Mouse (Mus musculus) forebrain, embryonic 11.5 days (tissue): ENCODE measurements at regions not wholly inside any gene's neighbourhood (a gene's known extent, or its start where the extent isn't known, plus 50 kb on each side); places are given as distances from the start of the nearest gene placed in this dataset.

Source experiments
- ATAC-seq: fragments of 200-750 bp; cut with Nextera tagmentation; replicated peaks from 2 replicates; pipeline ENCODE4 v1.8.0; 2017; ENCODE audit warnings: moderate TSS enrichment; ENCODE audit not compliant: low FRiP score
- DNase-seq: peaks from one replicate; pipeline ENCODE4 v3.0.0-alpha.2; 2017; ENCODE audit warnings: low spot score
- H3K27ac ChIP-seq: fragments of 300-500 bp; sonication (generic); 2 replicates; pipeline ENCODE4 v1.5.1; 2014; ENCODE audit warnings: low read depth, low read length
- H3K27me3 ChIP-seq: fragments of 300-500 bp; sonication (generic); 2 replicates; pipeline ENCODE4 v1.6.1; 2014; ENCODE audit warnings: mild to moderate bottlenecking, low read length, mixed read lengths; ENCODE audit not compliant: control insufficient read depth, insufficient read depth
- H3K36me3 ChIP-seq: fragments of 300-500 bp; sonication (generic); 2 replicates; pipeline ENCODE4 v1.6.1; 2014; ENCODE audit warnings: mild to moderate bottlenecking, low read length, moderate library complexity, mixed read lengths; ENCODE audit not compliant: control insufficient read depth, insufficient read depth
- H3K4me1 ChIP-seq: fragments of 300-500 bp; sonication (generic); replicated peaks from 2 replicates; pipeline ENCODE4 v1.6.1; 2014; ENCODE audit warnings: low read length, mixed read lengths; ENCODE audit not compliant: control insufficient read depth, insufficient read depth
- H3K4me2 ChIP-seq: fragments of 300-500 bp; sonication (generic); 2 replicates; pipeline ENCODE4 v1.6.1; 2014; ENCODE audit warnings: low read depth, mild to moderate bottlenecking, low read length, moderate library complexity, mixed read lengths; ENCODE audit not compliant: severe bottlenecking
- H3K4me3 ChIP-seq: fragments of 300-500 bp; sonication (generic); 2 replicates; pipeline ENCODE4 v1.5.1; 2014; ENCODE audit warnings: low read depth, low read length
- H3K9ac ChIP-seq: fragments of 300-500 bp; sonication (generic); 2 replicates; pipeline ENCODE4 v1.6.1; 2014; ENCODE audit warnings: low read length
- H3K9me3 ChIP-seq: fragments of 300-500 bp; sonication (generic); 2 replicates; pipeline ENCODE4 v1.6.1; 2016; ENCODE audit warnings: low read length, mixed read lengths; ENCODE audit not compliant: control insufficient read depth
- WGBS: fragments of 180-500 bp; shearing (Covaris S2); extraction: QIAGEN DNeasy Blood & Tissue Kit; methylation state at CpG from one replicate; pipeline ENCODE4 v1.1.7; 2014; 5-methylcytosine and 5-hydroxymethylcytosine counted together

DNA sequence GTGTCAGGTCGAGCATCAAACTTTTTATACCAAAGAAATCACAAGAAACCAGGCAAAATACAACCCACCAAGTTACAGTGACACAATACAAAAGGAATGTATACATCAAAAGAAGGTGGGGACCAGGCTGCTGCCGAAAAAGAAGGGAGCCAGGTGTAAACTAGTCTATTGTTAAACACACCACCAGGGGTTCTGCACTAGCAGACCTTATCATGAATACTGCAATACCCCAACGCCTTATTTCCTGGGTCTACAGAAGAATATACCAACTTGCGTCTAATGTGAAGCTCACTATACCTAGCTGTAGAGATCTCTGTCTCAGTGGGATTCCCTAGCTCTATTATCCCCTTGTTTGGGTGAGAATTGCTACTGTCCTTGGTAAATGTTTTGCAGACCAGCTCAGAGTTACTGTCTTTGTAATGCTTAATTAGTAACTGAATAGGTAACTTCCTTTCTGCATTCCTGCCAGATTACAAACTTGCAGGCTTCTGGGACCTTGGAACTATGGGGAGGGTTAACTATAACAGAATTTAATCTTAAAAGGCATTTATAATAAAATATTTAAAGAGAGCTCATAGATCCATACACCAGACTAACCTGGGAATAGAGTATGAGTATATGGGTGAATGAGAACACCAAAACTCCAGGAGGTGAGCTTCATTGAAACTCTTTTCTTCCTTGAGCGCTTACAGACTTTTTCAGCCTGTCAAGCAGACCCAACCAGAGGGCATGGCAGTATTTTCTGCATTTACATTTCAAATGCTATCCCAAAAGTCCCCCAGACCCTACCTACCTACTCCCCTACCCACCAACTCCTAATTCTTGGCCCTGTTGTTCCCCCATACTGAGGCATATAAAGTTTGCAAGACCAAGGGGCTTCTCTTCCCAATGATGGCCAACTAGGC, 211.7 kb downstream of the Rfpl4b start:
- H3K9ac ChIP-seq, result no peak overlapping the region
- whole genome bisulfite sequencing, result 80% methylated on average over 5 of the region's 5 CpGs
- H3K36me3 ChIP-seq, result no peaks in the 10 kb centered on the region
- ATAC-seq (no peak), DNase-seq (no peak)
- no peak overlapping the region for H3K4me2 ChIP-seq
- no peaks in the 10 kb centered on the region for H3K27me3 ChIP-seq
- H3K27ac ChIP-seq, result no peak overlapping the region
- H3K4me1 ChIP-seq, result no peaks in the 10 kb centered on the region
- H3K9me3 ChIP-seq, result no peaks in the 10 kb centered on the region
- H3K4me3 ChIP-seq, result no peak overlapping the region

DNA sequence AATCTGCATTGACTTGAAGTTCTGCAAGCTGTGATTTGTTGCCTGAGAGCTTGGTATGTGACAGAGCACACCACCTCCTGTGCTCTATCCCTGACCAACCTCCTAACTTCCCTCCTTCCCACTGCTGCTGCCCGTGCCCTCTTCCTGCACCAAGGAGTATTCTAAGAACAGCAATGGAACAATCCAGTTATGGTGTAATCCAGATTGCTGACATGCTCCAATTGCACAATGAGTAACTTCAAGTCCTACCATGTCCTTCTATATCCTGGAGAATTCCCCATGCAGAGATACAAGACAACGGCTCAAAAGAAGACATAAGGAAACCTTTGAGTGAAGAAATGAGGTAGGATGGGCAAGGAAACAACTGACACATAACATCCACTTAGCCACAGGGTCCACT, 235.5 kb downstream of the Rfpl4b start:
- H3K4me1 ChIP-seq, result no peaks in the 10 kb centered on the region
- no peak overlapping the region for H3K9ac ChIP-seq
- H3K27me3 ChIP-seq, result no peaks in the 10 kb centered on the region
- no peak overlapping the region for H3K4me3 ChIP-seq
- no peak overlapping the region for H3K27ac ChIP-seq
- no peak for ATAC-seq
- no peak for DNase-seq
- H3K4me2 ChIP-seq, result no peak overlapping the region
- no peaks in the 10 kb centered on the region for H3K36me3 ChIP-seq
- H3K9me3 ChIP-seq, result no peaks in the 10 kb centered on the region
- WGBS, result 86% methylated on average over 2 of the region's 2 CpGs

DNA sequence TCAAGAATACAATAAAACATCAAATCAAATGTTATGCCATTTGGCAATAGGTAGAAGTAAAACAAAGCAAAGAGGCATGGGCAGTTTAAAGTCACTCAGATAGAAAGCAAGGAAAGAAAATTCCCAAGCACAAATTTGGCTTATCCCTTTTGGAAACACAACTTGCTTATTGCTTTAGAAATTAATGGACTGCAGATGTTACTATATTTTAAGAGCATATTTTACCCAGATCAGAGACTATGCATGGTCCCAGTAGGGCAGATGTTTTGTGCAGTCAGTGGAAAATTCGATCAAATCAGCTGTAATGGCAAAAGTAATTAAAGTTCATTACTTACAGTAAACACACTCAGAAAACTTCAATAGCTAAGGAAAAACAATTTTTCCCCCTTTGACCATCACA, 245.9 kb downstream of the Rfpl4b start:
- no peak overlapping the region for H3K4me3 ChIP-seq
- no peak overlapping the region for H3K4me2 ChIP-seq
- H3K27ac ChIP-seq, result no peak overlapping the region
- no peaks in the 10 kb centered on the region for H3K4me1 ChIP-seq
- no peak overlapping the region for H3K9ac ChIP-seq
- no peaks in the 10 kb centered on the region for H3K27me3 ChIP-seq
- H3K36me3 ChIP-seq, result no peaks in the 10 kb centered on the region
- no peaks in the 10 kb centered on the region for H3K9me3 ChIP-seq
- 86% methylated on average over 1 of the region's 1 CpGs for whole genome bisulfite sequencing
- DNase-seq (no peak), ATAC-seq (no peak)

DNA sequence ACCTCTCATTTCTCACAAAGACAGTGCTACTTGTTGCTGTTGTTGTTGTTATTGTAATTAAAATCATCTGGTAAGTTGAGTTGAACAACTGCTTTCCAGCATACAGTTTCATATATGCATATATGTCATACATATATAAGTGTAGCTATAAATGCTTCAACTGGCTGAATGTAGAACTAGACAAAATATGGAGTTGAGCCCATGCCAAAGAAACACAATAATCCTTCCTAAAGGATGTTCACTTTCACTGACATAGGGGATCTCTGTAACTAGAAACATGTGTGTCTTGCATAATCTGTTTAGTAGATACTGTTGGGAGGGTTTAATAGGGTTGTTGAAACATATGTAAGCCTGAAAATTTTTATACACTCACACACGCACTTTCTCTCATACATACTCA, 247.9 kb downstream of the Rfpl4b start:
- Histone ChIP-seq H3K27me3 (no peaks in the 10 kb centered on the region), H3K9me3 (no peaks in the 10 kb centered on the region), H3K9ac (no peak overlapping the region), H3K36me3 (no peaks in the 10 kb centered on the region), H3K27ac (no peak overlapping the region), H3K4me2 (no peak overlapping the region), H3K4me3 (no peak overlapping the region), H3K4me1 (no peaks in the 10 kb centered on the region)
- WGBS, result 89% methylated on average over 1 of the region's 1 CpGs
- ATAC-seq (no peak), DNase-seq (no peak)

DNA sequence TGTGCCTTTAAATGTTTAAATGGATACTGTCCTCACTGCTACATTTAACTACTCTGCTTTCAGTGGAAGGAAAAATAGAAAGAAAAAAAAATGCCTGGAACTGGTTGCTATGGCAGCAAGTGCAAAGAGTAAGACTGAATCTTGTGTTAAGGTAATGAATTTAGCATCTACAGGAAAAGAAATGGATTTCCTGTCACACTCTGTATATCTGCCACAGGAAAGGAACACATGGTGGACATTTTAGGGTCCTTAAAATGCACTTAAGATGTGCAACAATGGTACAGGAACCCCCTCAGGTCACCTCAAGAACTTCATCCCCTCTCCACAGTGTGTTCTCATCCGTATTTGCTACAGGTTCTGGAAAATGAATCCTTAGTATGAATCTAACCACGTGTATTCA, 248.4 kb downstream of the Rfpl4b start:
- DNase-seq (no peak), ATAC-seq (no peak)
- Histone ChIP-seq H3K27ac (no peak overlapping the region), H3K4me2 (no peak overlapping the region), H3K36me3 (no peaks in the 10 kb centered on the region), H3K27me3 (no peaks in the 10 kb centered on the region), H3K9me3 (no peaks in the 10 kb centered on the region), H3K9ac (no peak overlapping the region), H3K4me3 (no peak overlapping the region), H3K4me1 (no peaks in the 10 kb centered on the region)
- WGBS, result 76% methylated on average over 2 of the region's 2 CpGs

DNA sequence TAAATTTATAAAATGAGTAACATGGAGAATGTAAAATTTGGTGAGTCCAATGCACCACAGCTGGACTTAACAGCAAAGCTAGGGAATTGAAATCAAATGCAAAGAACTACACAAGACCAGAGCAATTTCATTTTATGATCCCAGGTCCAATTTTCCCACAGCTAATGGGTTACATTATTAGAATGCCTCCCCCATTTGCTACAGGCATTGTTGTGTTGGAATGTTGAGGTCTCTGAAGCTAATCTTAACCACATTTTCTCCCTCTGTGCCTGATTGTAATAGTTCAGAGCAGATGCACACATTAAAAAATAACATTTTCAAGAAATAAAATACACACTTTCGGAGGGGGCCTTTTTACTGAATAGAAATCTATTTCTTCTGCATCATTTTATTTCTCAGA, 254.3 kb downstream of the Rfpl4b start:
- Histone ChIP-seq H3K27ac (no peak overlapping the region), H3K9me3 (no peaks in the 10 kb centered on the region), H3K9ac (no peak overlapping the region), H3K36me3 (no peaks in the 10 kb centered on the region), H3K4me1 (no peaks in the 10 kb centered on the region), H3K27me3 (no peaks in the 10 kb centered on the region), H3K4me2 (no peak overlapping the region), H3K4me3 (no peak overlapping the region)
- 88% methylated on average over 1 of the region's 1 CpGs for WGBS
- ATAC-seq, result no peak
- DNase-seq, result no peak

DNA sequence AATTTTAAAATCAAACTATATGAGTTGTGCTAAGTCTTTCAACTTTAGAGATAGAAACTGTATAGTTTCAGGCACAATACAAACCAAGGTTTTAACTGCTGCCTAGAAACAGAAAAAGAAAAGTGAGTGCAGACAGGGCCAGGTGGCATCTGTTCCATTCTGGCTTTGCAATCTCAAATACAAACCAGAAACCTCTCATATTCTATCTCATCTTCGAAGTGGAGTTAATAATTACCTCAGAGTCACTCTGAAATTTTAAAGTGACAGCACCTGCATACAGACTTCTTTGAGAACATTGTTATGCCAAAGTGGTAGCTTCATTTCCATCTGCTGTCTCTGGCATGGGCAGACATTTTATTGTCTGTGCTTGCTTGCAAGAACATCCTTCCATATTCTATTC, 255.2 kb downstream of the Rfpl4b start:
- H3K4me2 ChIP-seq, result no peak overlapping the region
- H3K36me3 ChIP-seq, result no peaks in the 10 kb centered on the region
- ATAC-seq (no peak), DNase-seq (no peak)
- no peaks in the 10 kb centered on the region for H3K27me3 ChIP-seq
- no peak overlapping the region for H3K27ac ChIP-seq
- H3K4me1 ChIP-seq, result no peaks in the 10 kb centered on the region
- 84% methylated on average over 1 of the region's 1 CpGs for WGBS
- H3K9ac ChIP-seq, result no peak overlapping the region
- H3K4me3 ChIP-seq, result no peak overlapping the region
- no peaks in the 10 kb centered on the region for H3K9me3 ChIP-seq

DNA sequence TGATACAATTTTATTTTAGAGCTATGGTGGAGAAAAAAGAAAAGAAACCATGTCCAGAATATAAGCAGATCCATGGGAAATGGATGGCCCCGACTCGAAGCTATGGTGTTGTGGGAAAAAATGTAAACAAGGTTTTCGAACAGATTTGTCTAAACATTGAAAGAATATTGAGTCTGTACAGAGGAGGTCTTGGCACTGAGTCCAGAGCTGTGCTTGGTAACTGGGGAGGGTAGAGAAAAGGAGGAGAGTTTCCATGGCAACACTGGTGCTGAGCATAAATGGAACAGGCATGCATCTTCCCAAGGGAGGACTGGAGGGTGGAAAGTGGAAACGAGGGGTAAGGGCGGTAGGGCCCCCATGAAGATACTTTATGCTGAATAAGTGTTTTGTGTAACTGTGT, 266.5 kb downstream of the Rfpl4b start:
- 14% methylated on average over 5 of the region's 5 CpGs for WGBS

More for the DNA sequence above, 266.5 kb downstream of the Rfpl4b start:
- no peaks in the 10 kb centered on the region for H3K9me3 ChIP-seq
- no peaks in the 10 kb centered on the region for H3K36me3 ChIP-seq
- peak overlapping the region; percentile 25; the same call in 1 of the 2 replicates for H3K27ac ChIP-seq
- H3K4me2 ChIP-seq, result no peak overlapping the region
- DNase-seq (peak; percentile 55), ATAC-seq (peak; percentile 76)
- no peaks in the 10 kb centered on the region; the same call in 1 of the 2 replicates for H3K4me1 ChIP-seq
- H3K9ac ChIP-seq, result no peak overlapping the region
- H3K27me3 ChIP-seq, result no peaks in the 10 kb centered on the region
- no peak overlapping the region for H3K4me3 ChIP-seq
